Mouse (Mus musculus) thymus, adult 18-20 months (tissue): ENCODE measurements around the gene Golph3.
"Not testable (repeated sequence)": the region's sequence is repeated elsewhere in the genome, so short reads cannot be mapped to it uniquely, and the experiment has no call there.

Source experiments
- DNase-seq, 2 experiments: peaks; one replicate each; pipeline ENCODE4 v3.0.0; 2022; ENCODE audit warnings: mixed read lengths in 2 of 2

Golph3 gene

DNA sequence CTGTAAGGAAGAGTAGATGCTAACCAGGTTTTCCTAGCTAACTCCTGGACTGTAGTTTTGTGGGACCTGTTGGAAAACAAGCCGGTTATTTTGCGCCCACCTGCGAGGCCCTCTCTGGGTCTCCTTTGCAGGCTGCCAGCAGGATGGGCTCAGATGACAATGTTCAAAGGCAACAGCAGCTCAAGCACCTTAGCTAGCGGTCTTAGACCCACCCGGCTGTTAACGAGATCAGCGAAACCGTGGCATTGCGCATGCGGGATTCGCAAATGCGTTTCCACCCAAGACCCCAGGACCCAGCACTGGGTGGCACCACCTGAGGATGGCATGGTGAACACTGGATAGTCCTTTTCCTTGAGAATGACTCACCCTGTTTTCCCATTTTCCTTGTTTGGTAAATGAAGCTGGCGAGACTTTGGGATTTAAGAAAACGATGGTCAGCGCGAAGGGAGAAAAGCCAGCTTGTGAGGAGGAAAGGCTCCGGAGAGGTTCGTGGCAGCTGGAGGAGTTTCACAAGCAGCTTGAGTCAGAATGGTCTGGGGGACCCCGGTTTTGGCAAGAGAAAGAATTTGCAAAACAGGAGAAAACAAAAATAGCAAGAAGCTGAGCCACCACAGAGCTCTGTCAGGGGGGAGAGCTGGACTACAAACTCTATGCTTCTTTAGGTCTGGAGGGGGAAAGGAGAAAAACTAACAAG lies 39.4 kb downstream of the Golph3 start:
- DNase-seq = no peak

DNA sequence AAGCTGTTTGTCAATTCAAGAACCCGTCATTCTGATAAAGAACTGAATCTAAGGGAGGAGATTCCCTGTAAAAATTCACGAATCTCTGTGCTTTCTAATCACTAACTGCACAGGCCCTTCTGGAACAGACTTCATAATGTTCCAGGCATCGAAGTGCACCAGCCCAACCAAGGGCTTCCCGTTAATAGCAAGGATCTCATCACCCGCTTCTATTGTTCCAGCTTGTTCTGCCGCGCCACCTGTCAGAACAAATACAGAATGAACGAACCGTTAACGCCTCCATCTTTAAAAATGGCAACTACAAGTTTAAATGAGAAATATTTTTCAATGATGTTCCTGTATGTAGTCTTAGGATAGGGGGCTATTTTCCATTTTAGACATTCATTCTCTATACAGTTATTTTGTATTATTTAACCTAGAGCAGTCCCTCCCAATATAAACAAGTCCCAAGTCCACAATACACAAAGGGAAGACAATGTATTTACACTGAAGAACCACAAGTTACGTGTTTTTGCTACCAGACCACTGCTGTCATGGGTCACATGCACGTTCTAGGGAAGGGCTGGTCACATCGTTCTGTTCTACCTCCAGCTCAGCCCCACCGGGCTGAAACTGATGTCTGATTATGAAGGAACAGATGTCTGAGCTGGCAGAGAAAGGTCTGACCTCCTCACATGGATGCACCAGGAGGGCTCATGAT lies 40.9 kb downstream of the Golph3 start:
- no peak for DNase-seq

DNA sequence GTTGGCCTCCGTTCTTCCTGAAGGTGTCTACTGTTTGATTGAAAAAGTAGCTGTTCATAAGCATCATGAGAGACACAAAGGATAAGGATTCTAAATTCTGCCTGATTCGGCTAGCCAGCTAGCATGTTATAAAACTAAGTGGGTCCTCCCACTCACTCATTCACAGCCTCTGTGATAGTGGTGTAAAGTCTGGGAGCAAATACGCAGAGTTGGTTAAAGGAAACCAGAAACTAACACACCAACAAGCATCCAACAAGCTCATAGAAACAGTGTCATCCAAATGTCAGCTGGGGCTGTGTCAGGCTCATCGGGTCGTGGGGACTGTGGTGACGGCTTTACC lies 41.4 kb downstream of the Golph3 start:
- no peak for DNase-seq

DNA sequence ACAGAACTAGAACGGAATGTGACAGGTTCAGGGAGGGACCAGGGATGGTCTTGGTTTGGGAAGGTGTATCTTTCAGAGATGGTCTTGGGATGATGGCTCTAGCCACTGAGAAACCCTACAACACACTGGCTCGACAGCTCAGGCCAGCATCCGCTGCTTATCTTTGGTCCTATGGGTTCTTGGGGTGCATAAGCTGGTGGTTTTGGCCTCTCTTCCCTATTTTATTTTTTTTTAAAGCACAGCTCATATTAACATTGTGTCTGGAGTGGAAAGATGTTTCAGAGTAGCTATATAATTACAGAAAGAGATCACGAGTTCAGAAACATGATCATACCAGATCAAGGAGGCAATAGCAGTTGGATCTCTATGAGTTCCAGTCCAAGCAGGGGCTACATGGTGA lies 42.8 kb downstream of the Golph3 start:
- DNase-seq = no peak

DNA sequence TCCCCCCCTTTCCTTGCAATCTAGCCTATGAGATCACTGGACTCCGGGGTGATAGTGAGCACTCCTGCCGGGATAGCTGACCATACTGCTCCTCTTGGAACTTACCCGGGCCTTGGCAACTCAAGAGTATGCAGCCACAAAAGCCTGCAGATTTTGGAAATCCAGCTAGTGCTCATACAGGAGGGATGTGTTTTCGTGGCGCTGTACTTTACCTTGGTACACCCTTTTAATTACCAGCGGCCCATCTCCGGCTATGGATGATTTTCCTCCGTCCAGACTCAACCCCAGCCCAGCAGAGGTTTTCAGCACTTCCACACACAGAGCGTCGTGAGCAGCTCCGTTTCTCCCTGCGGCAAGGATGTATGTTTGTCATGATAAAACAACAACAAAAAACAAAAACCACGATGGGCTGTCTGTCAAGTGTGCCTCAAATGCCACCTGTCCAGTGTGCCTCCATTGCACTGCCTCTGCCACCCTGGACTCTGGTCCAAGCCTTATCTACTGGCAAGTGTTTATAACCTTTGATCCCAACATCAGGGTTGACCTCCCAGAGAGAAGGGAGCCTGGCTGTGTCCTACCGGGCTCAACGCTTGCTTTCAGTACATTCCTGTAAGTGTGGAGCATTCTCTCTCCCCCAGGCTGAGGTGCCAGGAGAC lies 44.3 kb downstream of the Golph3 start:
- DNase-seq = no peak

DNA sequence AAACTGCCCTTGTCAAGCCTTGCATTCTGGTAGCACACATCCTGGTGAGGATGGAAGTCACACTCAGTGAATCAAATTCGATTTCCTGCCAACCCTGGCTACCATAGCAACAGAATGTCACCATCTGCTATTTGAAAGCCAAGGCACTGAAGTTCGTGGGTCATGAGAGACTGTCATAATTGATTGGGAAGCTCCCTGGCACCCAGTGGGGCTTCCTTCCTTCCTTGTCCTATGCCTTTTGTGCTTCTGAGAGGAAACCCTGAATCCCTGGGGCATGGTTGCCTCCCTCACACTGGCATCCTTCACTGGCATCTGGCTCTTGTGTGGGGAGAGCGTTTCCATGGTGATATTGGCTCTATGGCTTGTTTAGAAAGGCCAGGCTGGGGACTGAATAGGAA lies 44.8 kb downstream of the Golph3 start:
- DNase-seq = no peak

DNA sequence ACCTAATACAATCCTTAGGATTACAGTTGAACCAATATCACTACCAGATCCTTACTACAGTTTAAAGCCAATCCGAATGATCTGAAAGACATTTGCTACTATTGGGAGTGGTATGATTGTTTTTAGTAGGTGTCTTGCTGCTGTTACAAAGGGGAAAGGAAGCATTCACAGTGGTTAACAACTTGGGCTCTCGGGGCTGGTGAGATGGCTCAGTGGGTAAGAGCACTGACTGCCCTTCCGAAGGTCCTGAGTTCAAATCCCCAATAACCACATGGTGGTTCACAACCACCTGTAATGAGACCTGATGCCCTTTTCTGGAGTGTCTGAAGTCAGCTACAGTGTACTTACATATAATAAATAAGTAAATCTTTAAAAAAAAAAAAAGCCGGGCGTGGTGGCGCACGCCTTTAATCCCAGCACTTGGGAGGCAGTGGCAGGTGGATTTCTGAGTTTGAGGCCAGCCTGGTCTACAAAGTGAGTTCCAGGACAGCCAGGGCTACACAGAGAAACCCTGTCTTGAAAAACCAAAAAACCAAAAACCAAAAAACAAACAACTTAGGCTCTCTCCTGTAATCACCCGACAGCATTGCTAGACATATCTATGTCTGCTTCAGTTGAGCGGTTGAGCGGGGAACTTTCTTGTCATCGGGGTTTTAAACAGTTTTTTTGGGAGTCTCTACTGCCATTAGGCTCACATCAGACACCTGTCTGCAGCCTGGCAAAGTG lies 45.5 kb downstream of the Golph3 start:
- not testable (repeated sequence) for DNase-seq

DNA sequence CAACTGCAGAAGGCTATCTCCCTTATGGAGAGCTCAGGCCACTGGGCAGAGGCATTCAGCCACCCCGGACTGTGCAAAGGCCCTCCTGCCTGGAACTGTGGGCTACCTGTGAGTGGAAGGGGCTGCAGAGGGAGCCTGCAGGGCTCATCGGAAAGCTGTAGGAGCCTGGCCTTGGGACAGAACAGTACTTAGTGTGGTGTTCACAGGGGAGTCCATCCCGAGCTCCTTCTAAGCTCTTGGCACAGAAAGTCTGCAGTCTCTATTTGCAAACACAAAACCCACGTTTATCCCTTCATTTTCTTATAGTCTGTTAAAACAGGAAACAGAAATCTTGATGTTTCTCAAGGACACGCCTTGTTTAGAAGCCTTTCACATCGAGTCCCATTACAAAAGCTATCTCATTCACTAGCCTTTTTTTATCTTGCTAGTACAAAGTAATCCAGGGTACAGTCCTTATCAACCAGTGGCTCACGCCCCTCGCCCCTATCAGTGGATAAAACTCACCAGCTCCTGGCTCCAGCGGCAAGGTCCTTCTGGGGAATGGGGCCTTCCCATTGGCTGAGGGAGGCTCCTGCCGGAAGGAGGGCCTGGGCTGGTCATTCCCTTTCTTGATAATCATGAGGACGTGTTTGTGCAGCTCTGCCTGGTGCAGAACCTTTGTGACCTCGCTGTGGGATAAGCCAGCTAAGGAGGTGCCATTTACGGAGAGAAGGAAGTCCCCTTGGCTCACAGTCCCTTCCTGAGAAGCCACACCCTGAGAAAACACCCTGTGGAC lies 46.2 kb downstream of the Golph3 start:
- DNase-seq = no peak

DNA sequence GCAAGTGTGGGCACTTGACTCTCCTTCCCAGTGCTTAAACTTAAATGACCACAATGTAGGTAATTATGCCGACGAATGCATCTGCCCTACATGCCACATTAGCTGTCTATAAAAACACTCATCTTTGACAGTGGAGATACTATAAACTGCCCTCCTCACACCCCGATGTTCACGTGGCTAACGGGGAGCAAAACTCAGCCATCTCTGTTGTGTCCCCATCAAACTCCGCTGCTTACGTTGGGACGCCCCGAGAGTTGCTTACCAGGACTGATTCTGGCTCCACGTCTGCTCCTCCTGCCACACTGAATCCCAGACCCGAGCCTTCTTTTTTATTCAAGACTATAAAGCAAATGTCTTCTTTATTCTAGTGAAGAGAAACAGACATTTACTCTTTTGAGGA lies 47.1 kb downstream of the Golph3 start:
- no peak for DNase-seq

DNA sequence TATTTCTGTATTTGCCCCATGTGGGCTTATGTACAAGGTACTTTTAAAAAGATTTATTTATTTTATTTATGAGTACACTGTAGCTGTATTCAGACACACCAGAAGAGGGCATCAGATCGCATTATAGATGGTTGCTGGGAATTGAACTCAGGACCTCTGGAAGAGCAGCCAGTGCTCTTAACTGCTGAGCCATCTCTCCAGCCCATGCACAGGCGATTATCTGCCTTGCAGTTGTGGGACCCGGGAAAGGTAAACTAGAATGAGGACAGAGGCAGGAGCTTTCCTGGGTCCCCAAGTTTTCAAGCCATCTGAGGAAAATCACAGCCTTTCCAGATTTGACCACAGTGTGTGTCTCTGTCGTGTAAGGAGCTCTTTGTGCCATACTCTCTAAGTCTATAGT lies 47.6 kb downstream of the Golph3 start:
- no peak for DNase-seq

DNA sequence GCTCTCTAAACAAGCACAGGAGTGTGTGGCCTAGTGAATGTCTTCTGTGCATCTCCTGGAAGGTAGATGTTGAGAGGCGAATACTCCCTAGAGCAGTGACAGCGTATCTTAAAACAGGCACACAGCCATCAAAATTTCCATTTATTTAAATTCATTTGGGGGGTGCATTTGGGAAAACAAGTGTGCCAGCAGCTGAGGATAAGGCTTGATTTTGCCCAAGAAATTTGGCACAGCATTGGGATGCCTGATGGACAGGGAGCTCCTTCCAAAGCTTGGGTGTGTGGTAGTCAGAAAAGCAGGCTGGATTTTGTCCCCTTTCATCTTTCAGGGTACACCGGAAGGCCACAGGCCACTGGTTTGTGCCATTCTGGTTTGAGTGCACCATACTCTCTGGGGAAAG lies 48.8 kb downstream of the Golph3 start:
- no peak for DNase-seq

DNA sequence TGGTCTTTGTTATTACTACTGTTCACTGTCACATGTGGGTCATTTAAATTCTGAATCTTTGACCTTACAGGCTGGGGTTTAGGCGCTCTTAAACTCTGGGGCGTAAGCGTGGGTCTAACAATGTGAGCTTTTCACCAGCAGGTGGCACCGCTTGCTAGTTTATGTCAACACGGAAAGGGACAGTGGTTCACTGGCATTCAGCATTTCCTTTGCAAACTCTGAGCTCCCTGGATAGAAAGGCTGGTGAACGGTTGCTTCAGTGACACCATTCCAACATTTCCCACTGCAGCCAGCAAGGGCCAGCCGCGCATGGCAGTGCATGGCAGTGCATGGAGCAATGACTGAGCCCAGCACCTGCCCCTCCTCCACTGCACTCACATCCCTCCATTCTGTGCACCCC lies 49.9 kb downstream of the Golph3 start:
- peak in 1 of 2 experiments; percentile 30 for DNase-seq

DNA sequence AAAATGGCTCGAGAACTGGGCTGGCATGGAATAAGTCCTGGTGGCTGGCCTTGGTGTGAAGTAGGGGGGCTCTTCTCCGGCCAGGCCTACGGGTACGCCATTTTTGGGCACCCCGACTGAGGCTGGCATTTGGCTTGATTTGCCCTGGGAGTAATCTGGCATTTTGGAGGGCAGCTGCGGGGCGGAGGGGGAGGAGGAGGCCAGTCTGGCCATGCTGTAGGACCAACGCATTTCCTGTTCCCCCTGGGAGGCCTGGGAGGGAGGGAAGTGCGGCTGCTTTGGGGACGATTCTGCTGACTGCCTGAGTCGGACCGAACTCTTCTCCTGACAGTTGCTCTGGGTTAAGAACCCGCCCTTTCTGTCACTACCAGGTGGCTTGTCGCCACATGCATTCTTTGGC lies 52.2 kb downstream of the Golph3 start:
- no peak for DNase-seq

DNA sequence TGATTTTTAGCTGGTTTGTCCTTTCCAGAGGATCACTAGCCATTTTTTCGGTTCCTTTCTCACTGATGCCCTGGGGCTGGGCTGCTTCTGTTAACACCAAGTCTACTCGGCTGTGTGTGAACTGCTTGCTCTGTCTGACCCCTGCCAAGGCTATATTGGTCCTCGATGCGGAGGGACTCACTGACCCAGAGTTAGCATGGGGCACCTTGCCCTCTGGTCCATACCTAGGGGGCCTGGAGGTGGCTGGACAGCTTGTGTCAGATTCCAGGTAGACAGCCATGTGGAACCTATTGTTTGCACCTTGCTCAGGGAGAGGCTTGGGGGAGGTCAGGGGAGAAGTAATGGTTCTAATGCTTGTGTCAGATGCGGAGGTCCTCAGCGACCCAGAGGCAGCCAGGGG lies 52.7 kb downstream of the Golph3 start:
- no peak for DNase-seq

DNA sequence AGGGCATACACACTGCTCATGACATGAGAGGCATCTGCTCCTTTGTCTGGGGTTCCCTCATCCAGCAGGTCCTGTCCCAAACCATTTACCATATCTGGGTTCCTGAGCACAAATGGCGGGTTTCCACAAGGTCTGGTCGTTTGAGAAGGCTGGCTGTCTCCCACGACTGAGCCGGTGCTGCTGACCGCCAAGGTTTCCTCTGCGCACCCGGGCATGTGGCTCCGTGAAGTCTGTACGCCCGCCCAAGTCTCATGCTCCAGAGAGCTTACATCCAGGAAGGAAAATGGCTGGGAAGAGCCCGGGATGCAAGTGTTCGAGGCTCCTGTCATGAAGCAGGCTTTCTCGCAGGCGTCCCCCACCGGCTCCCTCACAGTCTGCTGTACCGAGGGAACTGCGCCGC lies 53.7 kb downstream of the Golph3 start:
- DNase-seq = no peak

DNA sequence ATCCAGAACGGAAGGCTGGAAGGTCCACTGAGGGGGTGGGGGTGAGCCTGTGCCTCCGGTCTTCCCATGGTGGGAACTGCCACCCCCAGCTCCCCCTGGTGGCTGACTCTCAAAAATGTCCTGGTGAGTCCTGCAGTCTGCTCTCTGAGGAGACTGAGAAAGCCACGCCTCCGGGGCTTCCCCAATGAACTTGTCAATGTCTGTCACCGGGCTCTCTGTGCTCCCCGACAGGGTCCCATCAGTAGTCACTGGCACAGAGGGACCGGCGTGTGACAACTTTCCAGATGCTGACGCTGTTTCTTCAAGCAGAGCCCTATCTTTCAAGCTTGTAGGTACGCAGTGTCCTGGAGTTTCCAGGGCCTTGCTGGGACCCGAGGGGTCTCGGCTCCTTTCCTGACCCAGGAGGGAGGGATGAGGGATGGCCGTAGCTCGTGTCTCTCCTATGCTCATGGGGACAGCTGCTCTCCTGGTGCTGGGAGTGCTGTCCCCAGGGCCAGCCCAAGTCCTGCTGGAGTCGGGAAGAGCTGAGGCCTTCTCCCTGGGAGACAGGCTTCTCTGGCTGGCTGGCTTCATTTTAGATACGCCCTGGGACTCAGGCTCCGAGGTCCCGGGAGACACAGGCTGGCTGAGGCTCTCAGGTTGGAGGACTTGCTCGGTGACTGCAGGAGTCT lies 54.5 kb downstream of the Golph3 start:
- peak; percentile 71 to 80 for DNase-seq

DNA sequence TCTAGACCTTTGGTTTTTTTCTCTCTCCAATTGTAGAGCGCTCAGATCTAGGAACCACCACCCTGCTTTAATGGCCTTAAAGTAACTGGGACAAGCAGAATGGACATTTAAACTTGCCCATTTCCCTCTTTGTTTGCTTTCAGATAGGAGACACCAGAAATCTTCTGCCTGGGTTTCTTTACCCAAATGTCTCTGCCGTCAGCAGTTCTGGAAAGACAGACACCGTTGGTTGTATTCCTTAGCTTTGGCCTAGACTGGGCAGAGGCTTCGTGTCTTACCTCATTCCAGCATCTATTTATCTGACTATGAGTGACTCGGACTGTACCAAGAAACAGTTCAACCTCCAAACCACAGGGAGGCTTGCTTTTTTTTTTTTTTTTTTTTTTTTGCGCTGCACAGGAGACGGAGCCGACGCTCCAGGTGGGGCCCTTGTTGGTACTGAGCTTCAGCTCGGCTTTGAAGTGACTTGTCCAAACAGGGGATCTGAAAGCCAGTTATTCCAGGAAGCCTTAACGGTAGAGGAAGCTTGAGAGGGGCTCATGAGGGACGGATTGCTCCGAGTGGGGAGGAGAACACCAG lies 55.3 kb downstream of the Golph3 start:
- DNase-seq = no peak

DNA sequence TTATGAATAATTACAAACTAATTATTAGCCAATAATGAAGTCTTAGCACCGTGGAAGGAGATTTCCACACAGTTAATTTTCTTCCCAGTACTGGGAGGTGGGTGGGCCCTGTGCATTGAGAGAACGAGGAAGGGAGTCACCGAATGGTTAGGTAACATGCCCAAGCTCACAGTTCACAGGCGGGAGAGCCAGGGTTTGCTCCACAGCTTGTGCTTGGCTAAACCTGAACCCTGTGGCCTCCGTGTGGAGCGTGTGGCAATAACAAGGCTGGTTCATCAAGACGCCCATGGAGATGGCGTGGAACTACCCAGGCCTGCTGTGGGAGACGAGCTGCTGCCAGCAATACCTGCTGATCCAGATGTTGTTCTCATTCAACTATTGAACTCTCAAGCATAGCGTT lies 56.5 kb downstream of the Golph3 start:
- DNase-seq = no peak

DNA sequence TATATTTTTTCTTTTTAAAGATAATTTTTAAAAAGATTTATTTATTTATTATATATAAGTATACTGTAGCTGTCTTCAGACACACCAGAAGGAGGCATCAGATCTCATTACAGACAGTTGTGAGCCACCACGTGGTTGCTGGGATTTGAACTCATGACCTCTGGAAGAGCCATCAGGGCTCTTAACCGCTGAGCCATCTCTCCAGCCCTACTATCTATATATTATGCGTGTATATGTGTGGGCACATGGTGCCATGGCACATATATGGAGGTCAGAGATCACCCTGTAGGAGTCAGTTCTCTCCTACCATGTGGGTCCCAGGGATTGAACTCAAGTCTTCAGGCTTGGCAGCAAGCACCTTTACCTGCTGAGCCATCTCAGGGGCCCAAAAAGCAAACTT lies 58.8 kb downstream of the Golph3 start:
- DNase-seq = no peak

DNA sequence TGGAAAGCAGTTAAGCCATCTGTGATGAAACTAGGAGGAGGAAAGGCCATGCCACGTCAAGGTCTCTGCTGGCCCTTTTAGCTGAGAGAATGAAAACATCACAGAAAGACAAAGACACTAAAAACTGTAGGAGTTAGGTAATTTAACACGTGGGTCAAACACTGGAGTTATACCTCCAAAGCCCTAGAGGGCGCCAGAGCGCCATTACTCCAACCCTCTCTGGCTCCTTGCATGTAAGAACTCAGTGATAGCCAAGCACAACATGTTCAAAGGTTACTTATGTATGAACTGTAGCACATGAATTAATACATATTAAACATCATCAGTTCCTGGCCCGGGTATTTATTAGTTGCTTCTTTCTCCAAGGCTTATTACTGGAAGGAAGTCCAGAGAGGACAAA lies 59.3 kb downstream of the Golph3 start:
- peak in 1 of 2 experiments; percentile 51 for DNase-seq

DNA sequence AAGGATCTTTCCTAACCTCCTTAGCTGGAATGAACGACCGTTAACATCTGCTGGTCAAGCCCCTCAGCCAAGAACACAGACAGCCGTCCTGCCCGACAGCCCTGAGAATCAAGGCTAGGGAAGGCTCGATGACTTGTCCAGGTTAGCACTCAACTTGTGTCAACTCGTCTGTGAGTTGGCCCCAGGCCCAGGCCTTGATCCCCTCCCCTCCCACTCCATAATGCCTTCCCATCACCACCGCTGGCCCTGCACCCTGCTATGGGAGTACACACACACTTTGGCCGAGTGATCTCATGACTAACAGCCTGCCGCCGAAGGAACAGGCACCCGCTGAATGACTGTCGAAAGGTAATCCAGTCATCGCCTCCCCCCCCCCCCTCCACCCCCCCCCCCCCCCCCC lies 63.4 kb downstream of the Golph3 start:
- no peak for DNase-seq
